ENCODE assay signal across 8 mouse cellular contexts in genomic region chr12:71832225-71832624, GRCm38 (mm10). TPM values are rescaled to one million over a fixed set of nuclear protein-coding genes. Genes with fewer than 3 reads are reported as not detected.
DNase-seq lines count a peak whose midpoint lies in the region; ATAC-seq and TF ChIP-seq lines count a peak whose summit lies in the region.

No protein-coding gene starts in this region.

- peak overlapping the region; percentile 93 for H3K4me2 ChIP-seq in forebrain, embryonic 13.5 days
- peak overlapping the region; percentile 90 for H3K4me2 ChIP-seq in heart, postnatal 0 days (ENCODE audit: low read depth, low read length)
- H3K4me2 ChIP-seq in liver, postnatal 0 days (ENCODE audit: low read depth, low read length) = peak overlapping the region; percentile 89
- H3K4me2 ChIP-seq in neural tube, embryonic 13.5 days = peak overlapping the region; percentile 87

- TF ChIP-seq CTCF in heart, postnatal 0 days (IDR thresholded peaks at IDR 0.05; ENCODE audit: low read depth) = no peak
- no peak for TF ChIP-seq CTCF in liver, postnatal 0 days (IDR thresholded peaks at IDR 0.05; ENCODE audit: low read depth)

- peak overlapping the region; percentile 95 for H3K27ac ChIP-seq in forebrain, embryonic 13.5 days
- H3K27ac ChIP-seq in heart, postnatal 0 days (ENCODE audit: low read depth) = peak overlapping the region; percentile 97
- H3K27ac ChIP-seq in liver, postnatal 0 days (ENCODE audit: low read depth) = peak overlapping the region; percentile 94
- peak overlapping the region; percentile 97 for H3K27ac ChIP-seq in neural tube, embryonic 13.5 days (replicated peaks)

- peak; percentile 78 for DNase-seq in ES-CJ7 (ENCODE audit: low read depth, low spot score)
- DNase-seq in c-Kit-negative CD71-positive TER-119-positive erythroid progenitor cells, embryonic 14.5 days (ENCODE audit: low read depth, low spot score) = peak; percentile 76
- peak; percentile 68 for DNase-seq in heart, postnatal 0 days (ENCODE audit: low spot score)
- peak; percentile 71 to 82 for DNase-seq in kidney, postnatal 36 days
- DNase-seq in liver, postnatal 0 days = peak; percentile 85
- peak; percentile 66 for DNase-seq in testis, postnatal 14 days (ENCODE audit: low spot score)

- H3K9me3 ChIP-seq in forebrain, embryonic 13.5 days (replicated peaks) = no peaks in the 10 kb centered on the region
- no peaks in the 10 kb centered on the region for H3K9me3 ChIP-seq in heart, postnatal 0 days (replicated peaks; ENCODE audit: control insufficient read depth, low read length)
- no peaks in the 10 kb centered on the region for H3K9me3 ChIP-seq in liver, postnatal 0 days (ENCODE audit: low read length)
- no peaks in the 10 kb centered on the region for H3K9me3 ChIP-seq in neural tube, embryonic 13.5 days

- peaks cover 53% of the 10 kb centered on the region for H3K4me1 ChIP-seq in forebrain, embryonic 13.5 days
- peaks cover 41% of the 10 kb centered on the region for H3K4me1 ChIP-seq in heart, postnatal 0 days (ENCODE audit: control insufficient read depth, insufficient read depth)
- H3K4me1 ChIP-seq in liver, postnatal 0 days (ENCODE audit: insufficient read depth) = peaks cover 39% of the 10 kb centered on the region
- peaks cover 53% of the 10 kb centered on the region for H3K4me1 ChIP-seq in neural tube, embryonic 13.5 days (replicated peaks)

- H3K9ac ChIP-seq in forebrain, embryonic 13.5 days = peak overlapping the region; percentile 95
- H3K9ac ChIP-seq in heart, postnatal 0 days (replicated peaks; ENCODE audit: low read depth, low read length) = peak overlapping the region; percentile 93
- H3K9ac ChIP-seq in liver, postnatal 0 days (replicated peaks) = peak overlapping the region; percentile 81
- H3K9ac ChIP-seq in neural tube, embryonic 13.5 days = peak overlapping the region; percentile 98

- no peaks in the 10 kb centered on the region for H3K36me3 ChIP-seq in forebrain, embryonic 13.5 days (ENCODE audit: poor library complexity, severe bottlenecking)
- no peaks in the 10 kb centered on the region for H3K36me3 ChIP-seq in heart, postnatal 0 days (replicated peaks; ENCODE audit: control insufficient read depth, insufficient read depth, low read length)
- no peaks in the 10 kb centered on the region for H3K36me3 ChIP-seq in liver, postnatal 0 days (replicated peaks; ENCODE audit: insufficient read depth, low read length)
- H3K36me3 ChIP-seq in neural tube, embryonic 13.5 days = no peaks in the 10 kb centered on the region

- no peak for TF ChIP-seq EP300 in heart, postnatal 0 days (IDR thresholded peaks at IDR 0.05; ENCODE audit: low read depth)
- no peak for TF ChIP-seq EP300 in liver, postnatal 0 days (IDR thresholded peaks at IDR 0.05; ENCODE audit: low read depth)

- 0 out of 2 replicates have a peak, but pooled peaks cover 2% of the 10 kb centered on the region for H3K27me3 ChIP-seq in forebrain, embryonic 13.5 days
- no peaks in the 10 kb centered on the region for H3K27me3 ChIP-seq in heart, postnatal 0 days (ENCODE audit: control insufficient read depth, insufficient read depth, low read length)
- no peaks in the 10 kb centered on the region for H3K27me3 ChIP-seq in liver, postnatal 0 days (ENCODE audit: insufficient read depth, low read length)
- H3K27me3 ChIP-seq in neural tube, embryonic 13.5 days = no peaks in the 10 kb centered on the region; the same call in 1 of the 2 replicates

- ATAC-seq in forebrain, embryonic 13.5 days = no peak
- no peak for ATAC-seq in heart, postnatal 0 days (ENCODE audit: insufficient read depth, low read depth)
- no peak; the same call in 1 of the 2 replicates for ATAC-seq in liver, postnatal 0 days
- ATAC-seq in neural tube, embryonic 13.5 days (ENCODE audit: low read depth) = no peak

- WGBS in forebrain, embryonic 13.5 days = 0% methylated on average over 12 of the region's 12 CpGs
- under 1% methylated on average over 12 of the region's 12 CpGs for WGBS in heart, postnatal 0 days
- 1% methylated on average over 12 of the region's 12 CpGs for WGBS in liver, postnatal 0 days (ENCODE audit: insufficient replicate concordance)
- under 1% methylated on average over 12 of the region's 12 CpGs for WGBS in neural tube, embryonic 13.5 days

- peak overlapping the region; percentile 90 for H3K4me3 ChIP-seq in forebrain, embryonic 13.5 days
- H3K4me3 ChIP-seq in heart, postnatal 0 days (ENCODE audit: low read depth, low read length) = peak overlapping the region; percentile 96
- H3K4me3 ChIP-seq in liver, postnatal 0 days (ENCODE audit: low read depth, low read length) = peak overlapping the region; percentile 89
- peak overlapping the region; percentile 94 for H3K4me3 ChIP-seq in neural tube, embryonic 13.5 days

RNA-seq across cellular contexts. Expression of gene Daam1, which starts 1.3 kb away (rescaled TPM):
- 17.6 and 20.6 TPM in 2 replicates for polyA plus RNA-seq in forebrain, embryonic 13.5 days (2015; fragmentation: Nextera tagmentation; extraction: Ambion mirVana)
- total RNA-seq in heart, postnatal 0 days (2014; rRNA removed; ENCODE audit: low replicate concordance) = 33.8 and 44.5 TPM in 2 replicates
- polyA plus RNA-seq in heart, postnatal 0 days (2015; fragmentation: Nextera tagmentation; extraction: Ambion mirVana) = 12.3 and 12.8 TPM in 2 replicates
- 3.6 and 4.5 TPM in 2 replicates for polyA plus RNA-seq in liver, postnatal 0 days (2015; fragmentation: Nextera tagmentation; extraction: Ambion mirVana)
- polyA plus RNA-seq in neural tube, embryonic 13.5 days (2015; fragmentation: Nextera tagmentation; extraction: Ambion mirVana) = 19.7 and 23.0 TPM in 2 replicates
